Mouse (Mus musculus): ENCODE data around the gene Morn1. TPM values are rescaled to one million over a fixed set of nuclear protein-coding genes. Genes with fewer than 3 reads are reported as not detected.
A peak's percentile ranks its signal among the peaks of the same experiment; 100 is the strongest.

Gene Morn1
- total RNA-seq, 2 experiments from 2014 or later: 2.2 to 2.4 TPM

GRCm38 (mm10) chr4:155120038-155120437, 33.7 kb downstream of the Morn1 start:
- no peak for DNase-seq

- DNase-seq: no peak
Observed at GRCm38 (mm10) chr4:155120583-155120982, 34.2 kb downstream of the Morn1 start.

DNA sequence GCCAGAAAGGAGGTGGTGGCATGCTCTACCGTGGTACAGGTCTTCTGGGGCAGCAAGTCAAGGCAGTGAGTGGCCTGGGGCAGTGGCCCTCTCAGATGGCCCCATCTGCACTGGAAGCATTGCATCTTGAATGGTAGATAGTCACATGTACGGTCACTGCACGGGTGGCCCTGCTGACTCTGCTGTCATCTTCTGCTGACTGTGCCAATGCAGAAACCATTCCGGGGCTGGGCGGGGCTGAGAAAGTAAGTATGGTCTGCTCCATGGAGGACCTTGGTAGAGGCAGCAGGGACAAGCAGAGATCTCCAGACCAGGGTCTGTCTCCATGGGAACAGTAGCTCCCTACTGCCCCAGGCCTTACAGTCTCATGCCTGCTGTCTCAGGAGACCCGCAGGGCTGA, 34.8 kb downstream of the Morn1 start:
- DNase-seq: no peak

- DNase-seq: no peak
Observed at GRCm38 (mm10) chr4:155121915-155122443, 35.6 kb downstream of the Morn1 start.

GRCm38 (mm10) chr4:155122444-155123040, 36.2 kb downstream of the Morn1 start:
- DNase-seq: peak; percentile 71

DNA sequence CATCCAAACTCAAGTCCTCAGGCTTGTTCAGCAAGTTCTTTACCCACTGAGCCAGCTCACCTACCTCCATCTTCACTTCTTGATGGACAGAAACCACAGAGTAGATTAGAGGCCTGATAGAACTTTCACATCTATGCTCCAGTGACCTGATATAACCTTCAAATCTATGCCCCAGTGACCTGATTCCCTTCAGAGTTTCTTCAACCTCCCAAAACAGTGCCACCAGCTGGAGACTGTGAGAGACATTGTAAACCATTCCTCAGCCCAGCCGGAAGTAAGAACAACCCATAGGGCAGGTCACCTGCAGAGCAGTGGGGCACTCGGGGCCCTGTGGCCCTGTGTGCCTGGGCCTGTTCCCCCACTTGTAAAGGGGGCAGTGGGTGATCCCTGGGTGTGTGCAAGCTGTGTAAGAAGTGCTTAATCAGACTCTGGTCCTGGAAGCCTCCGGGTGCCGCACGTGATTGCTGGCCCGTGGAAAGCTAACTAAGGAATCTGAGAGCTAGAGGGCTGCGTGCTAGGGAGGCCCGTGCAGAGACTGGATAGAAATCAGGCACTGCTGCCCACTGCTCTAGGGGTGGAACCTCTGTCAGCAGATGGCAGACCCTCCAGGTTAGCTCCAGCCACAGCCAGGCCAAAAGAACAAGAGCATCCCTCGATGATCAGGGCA, 37.6 kb downstream of the Morn1 start:
- no peak for DNase-seq

- DNase-seq: no peak
Observed at GRCm38 (mm10) chr4:155125310-155125709, 38.9 kb downstream of the Morn1 start.

DNA sequence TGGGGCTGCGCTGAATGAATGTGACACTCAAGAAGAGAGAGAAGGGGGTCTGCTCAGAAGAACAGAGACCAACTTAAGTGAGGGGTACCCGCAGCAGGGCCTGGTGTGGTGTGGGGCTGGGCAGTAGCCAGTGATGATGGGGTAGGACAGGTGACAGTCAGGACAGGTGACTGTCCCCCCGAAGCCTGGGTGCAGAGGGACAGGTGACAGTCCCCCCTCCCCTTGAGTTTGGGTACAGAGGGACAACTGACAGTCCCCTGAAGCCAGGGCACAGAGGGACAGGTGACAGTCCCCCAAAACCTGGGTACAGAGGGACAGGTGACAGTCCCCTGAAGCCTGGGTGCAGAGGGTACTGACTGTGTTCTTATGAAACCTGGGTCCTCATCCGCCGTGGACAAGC, 39.8 kb downstream of the Morn1 start:
- DNase-seq: no peak

- DNase-seq: no peak
Observed at GRCm38 (mm10) chr4:155126602-155127372, 40.4 kb downstream of the Morn1 start.

GRCm38 (mm10) chr4:155128411-155128810, 42.0 kb downstream of the Morn1 start:
- DNase-seq: no peak

DNA sequence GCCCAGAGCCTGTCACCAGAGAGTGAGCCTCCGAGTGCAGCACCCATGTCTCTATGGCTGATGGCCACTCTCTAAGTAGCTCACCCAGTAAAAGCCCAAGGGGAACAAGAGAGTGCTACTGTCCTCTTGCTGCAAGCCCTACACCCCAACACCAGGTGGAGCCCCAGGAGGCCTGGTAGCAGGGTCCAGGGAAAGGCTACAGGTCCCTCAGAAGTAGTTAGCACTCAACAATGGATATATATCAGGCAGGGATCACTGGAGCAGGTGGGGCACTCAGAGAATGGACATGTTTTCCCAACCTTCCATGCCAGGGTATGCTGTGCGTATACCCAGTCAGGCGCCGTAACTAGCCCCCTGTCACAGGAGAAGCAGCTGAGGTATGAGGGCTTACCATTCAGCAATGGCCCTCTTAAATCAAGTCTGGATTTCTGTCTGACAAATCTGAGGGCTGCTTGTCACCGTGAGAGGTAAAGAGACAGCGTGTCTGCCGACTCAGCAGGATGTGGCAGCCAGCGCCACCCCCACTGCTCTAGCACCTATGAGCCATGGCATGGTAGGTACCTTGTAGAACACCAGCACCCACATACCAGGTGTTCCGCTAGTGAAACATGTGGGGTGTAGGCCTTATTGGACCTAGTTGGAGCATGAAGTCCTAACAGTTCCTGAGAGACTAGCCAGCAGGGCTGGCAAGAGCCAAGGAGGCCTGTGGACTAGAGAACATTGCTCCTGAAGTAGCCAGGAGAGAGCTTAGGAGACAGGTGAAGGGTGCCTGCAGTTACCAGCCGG, 42.9 kb downstream of the Morn1 start:
- no peak for DNase-seq

DNA sequence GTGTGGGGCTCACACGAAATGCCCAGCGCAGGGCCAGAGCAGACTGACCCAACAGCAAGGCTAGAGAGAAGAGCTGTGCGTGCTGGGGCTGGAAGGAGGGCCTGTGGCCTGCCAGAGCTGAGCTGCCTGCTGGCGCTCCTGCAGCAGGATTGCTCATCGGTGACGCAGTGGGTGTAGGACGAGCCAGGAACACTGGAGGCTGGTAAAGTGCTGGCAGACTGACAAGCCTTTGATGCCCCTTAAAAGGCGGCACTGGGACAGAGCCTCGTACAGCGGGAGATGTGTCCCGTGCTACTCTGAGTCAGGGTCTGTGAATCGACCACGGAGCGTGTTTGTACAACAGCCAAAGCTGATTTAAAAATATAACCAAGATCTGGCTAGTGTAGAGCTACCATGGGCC, 43.6 kb downstream of the Morn1 start:
- peak; percentile 87 for DNase-seq

- no peak for DNase-seq
Observed at GRCm38 (mm10) chr4:155130616-155131015, 44.2 kb downstream of the Morn1 start.

GRCm38 (mm10) chr4:155133188-155133587, 46.8 kb downstream of the Morn1 start:
- DNase-seq: no peak

GRCm38 (mm10) chr4:155133658-155134417, 47.5 kb downstream of the Morn1 start:
- peak; percentile 52 for DNase-seq

DNA sequence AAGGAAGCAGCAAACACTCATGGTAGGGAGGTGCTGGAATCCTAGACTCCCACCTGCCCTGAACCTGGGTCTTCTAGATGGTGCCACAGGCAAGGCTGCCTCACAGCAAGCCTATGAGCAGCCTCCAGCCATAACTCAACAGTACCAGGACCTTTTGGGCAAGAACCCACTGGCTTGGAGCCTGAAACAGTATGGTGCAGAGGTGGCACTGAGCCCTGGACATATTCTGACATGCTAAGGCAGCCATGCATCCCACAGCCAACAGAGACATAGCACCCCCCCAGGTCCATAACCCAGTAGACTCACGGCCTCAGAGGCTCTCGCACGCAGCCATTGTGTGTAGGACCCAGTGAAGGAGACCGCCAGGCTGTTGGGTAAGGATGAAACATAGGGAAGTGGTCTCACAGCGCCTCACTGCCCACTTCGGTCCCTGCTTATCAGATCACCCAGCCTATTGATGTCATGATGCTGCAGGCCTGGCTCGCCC, 48.4 kb downstream of the Morn1 start:
- DNase-seq: no peak

GRCm38 (mm10) chr4:155135909-155136585, 49.7 kb downstream of the Morn1 start:
- no peak for DNase-seq

DNA sequence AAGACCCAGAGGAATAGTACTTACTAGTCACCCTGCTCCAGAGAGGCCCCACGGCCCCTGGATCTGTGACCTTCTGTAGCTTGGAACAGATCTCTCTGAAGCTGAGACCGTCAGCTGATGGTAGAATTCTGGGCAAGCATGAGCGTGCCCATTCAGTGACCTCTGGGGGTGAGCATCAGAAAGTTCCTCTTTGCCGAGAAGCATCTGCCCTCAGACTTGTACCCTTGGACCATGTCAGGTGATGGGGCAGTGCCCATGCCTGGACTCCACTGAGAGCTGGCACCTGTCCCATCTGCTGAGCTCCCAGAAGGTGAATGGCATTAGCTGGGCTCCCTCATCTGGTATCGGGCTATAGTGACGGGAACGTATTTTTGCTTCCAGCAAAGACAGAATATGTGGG, 51.5 kb downstream of the Morn1 start:
- DNase-seq: no peak

DNA sequence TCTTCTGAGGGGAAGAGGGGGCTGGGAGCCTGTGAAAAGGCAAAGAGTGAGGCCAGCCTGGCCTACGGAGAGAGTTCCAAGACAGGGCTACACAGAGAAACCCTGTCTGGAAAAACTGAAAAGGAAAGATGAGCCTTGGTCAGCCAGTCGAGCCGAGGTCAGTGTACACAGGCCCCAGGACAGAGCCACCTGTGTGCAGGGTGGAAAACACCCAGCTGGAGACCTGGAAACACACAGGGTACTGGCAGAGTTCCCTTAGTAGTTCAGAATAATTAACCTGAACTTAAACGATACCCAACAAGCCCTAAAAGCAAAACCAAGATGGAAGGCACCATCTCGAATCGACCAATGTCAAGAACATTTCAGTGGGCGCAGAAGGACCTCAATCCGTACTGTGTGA, 52.1 kb downstream of the Morn1 start:
- DNase-seq: no peak

DNA sequence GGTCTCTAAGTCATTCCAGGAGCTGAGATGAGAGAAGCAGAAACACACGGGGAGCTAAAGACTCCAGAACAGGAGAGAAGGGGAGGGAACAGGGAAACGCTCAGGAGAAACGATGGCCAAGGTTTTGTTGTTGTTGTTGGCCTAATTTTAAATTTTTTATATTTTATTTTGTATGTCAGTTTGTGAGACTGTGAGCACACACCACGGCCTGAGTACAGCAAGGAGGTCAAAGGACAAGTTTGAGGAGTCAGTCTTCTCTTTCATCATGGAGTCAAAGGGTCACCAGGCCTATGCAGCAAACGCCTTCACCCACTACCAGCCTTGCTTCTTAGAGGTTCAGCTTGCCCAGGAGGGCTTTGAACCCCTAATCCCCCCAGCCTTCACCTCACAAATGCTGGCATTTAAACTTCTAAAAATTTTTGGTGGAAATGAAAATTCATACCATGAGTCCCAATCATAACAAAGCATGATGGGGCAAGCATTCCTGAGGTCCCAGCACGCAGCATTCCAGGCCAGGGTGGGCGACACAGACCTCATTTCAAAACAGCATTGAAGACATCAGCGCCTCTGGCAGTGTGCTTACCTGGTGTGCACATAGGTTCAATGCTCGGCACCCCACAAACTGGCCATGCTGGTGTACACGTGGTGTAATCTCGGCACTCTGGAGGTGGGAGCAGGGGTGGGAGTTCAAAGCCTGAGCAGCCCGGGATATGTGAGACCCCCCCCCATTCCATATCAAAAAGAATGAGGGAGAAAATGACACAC, 53.1 kb downstream of the Morn1 start:
- DNase-seq: no peak
